Mouse (Mus musculus) embryonic stem cell, embryonic (primary cell): ENCODE measurements around the gene Snd1.

Experiments
- CTCF ChIA-PET, 4 experiments: fragments of 300-600 bp in 2 of 4; fragments of 350-600 bp in 2 of 4; sonication (Branson Sonifier 250); formaldehyde crosslinking; loops; one replicate each; lab custom pipeline; 2022; ENCODE audit warnings: inconsistent platforms in 2 of 4; lab: Charles Lee
- POLR2A ChIA-PET, 4 experiments: fragments of 300-600 bp in 2 of 4; fragments of 350-600 bp in 2 of 4; sonication (Branson Sonifier 250); formaldehyde crosslinking; loops; one replicate each; lab custom pipeline; 2022; ENCODE audit warnings: antibody characterized with exemption in 4 of 4, inconsistent platforms in 1 of 4; lab: Charles Lee

Snd1 gene

GRCm38 (mm10) chr6:28981966-28982701 lies 507.2 kb downstream of the Snd1 start:
- ChIA-PET CTCF (no interaction called here), POLR2A (no interaction called here)

- CTCF ChIA-PET: no interaction called here
- POLR2A ChIA-PET: interaction anchor here in 2 of 4 experiments (0.5 to 1.3 kb wide), 2 partner anchors 12 to 20 kb away, joined by 3 to 4 read pairs; no protein-coding TSS in a partner anchor
These were observed 507.9 kb downstream of the Snd1 start for GRCm38 (mm10) chr6:28982817-28983216.
